Mouse (Mus musculus) liver, adult 2 months (tissue): ENCODE results near the gene Kif9.

Experiments
- CTCF ChIP-seq: fragments of 200-500 bp; IDR thresholded peaks from 2 replicates; pipeline ENCODE4 v1.5.1; 2011; ENCODE audit warnings: low read depth, low read length, control low read depth
- POLR2A ChIP-seq: fragments of 200-500 bp; IDR thresholded peaks from 2 replicates; pipeline ENCODE4 v1.6.1; 2011; ENCODE audit warnings: low read length, control low read depth; ENCODE audit not compliant: insufficient read depth; ENCODE audit errors: extremely low read depth

GRCm38 (mm10) chr9:110533645-110534044, 56.9 kb downstream of the Kif9 start:
- TF ChIP-seq CTCF = no peak
- no peak for TF ChIP-seq POLR2A
